Mouse (Mus musculus) testis, postnatal 14 days (tissue): ENCODE measurements around the gene Gm5152.
"Not testable (repeated sequence)": the region's sequence is repeated elsewhere in the genome, so short reads cannot be mapped to it uniquely, and the experiment has no call there.

Experiments used
- DNase-seq: peaks from one replicate; pipeline ENCODE4 v3.0.0; 2021; ENCODE audit warnings: low spot score

The Gm5152 gene

DNA sequence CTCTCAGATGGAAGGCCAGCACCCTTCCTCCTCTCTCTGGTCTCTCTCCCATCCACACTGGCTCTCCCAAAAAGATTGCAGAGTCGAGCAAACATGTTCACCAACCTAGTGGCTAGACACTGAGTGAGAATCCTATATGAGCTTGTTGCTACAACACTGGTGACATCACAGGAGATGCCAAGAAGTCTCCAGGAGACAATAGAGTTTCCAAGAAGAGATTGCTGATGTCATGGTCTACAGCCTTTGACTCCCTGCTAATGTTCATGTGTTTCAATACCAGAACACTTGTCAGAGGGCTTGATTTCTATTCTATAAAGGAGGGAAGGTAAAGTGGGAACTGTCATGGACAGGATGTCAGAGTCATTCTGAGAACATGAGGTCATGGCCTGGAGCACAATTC, at the start of gene Gm5152:
Gene Gm5152 (minus strand): TSS at position 101 of the 400 bp plus-strand sequence.
- not testable (repeated sequence) for DNase-seq

DNA sequence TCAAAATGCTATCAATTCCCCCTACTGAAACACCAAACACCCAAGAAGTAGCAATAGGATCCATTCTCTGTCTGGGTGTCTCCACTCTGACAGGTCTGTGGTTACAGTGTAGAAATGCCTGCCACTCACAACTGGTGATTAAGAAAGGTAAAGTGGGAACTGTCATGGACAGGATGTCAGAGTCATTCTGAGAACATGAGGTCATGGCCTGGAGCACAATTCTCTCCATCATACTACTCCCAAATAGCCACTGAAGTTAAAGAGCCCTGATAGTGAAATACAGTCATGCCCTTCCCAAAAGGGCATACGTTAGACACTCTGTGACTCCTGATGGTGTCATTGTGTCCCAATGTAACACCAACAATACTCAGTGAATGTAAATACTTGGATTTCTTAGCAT, 8.4 kb upstream of the Gm5152 start:
- not testable (repeated sequence) for DNase-seq

DNA sequence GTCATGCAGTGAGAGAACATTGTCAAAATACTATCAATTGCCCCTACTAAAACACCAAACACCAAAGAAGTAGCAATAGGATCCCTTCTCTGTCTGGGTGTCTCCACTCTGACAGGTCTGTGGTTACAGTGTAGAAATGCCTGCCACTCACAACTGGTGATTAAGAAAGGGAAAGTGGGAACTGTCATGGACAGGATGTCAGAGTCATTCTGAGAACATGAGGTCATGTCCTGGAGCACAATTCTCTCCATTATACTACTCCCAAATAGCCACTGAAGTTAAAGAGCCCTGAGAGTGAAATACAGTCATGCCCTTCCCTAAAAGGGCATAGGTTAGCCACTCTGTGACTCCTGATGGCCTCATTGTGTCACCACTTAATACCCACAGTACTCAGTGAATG, 556 bp downstream of the Gm5152 start:
- DNase-seq: not testable (repeated sequence)

DNA sequence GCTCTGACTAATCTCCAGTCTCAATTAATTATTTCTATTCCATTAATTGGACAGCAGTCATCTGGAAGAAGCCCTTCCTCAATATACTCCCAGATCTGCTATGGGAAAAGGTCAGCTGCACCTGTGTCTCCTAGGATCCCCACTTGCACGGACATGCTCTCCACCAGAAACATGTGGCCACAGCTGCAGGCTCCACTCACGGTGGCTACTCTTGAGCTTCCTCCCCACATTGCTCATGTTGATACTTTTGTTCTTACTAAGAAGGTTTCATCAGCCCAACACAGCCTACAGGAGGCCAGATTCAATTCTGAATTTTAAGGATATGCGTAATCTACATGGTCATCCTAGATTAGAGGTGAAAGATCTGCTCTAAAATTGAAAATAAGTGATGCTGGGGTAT, 5.9 kb downstream of the Gm5152 start:
- DNase-seq: not testable (repeated sequence)

DNA sequence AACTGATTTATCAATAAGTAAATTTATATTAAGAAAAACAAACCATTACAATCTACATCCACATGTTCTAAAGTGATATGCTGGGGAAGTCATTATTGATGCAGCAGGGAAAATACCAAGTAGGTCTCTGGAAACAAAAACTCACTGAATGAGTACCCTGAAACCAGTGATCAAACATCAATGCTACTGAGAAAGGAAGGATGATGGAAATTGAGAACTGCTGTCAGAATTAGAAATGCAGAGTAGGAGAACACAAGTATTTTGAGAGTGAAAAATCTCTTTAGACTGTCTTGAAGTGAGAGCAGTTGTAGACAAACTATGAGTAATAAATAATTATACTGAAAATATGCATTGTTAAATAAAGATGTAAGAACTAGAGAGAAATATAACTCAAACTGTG, 26.0 kb downstream of the Gm5152 start:
- DNase-seq: no peak

DNA sequence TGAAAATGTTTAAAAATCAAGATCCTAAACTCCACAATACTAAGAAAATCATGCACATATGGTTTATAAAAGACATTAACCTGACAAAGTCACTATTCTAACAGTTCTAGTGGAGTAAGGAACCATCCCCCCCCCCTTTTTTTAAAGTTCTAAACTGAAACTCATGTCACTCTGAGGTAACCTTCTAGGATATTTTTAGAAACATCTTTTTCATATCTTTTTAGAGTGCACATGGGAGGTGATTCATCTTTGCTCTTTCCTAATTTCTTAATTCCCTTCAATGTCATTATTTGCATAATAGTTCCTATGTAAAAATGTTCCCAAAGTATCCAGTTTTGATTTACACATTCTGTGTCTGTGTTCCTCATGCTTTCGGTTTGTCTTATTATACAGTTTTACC, 43.3 kb downstream of the Gm5152 start:
- DNase-seq: no peak

DNA sequence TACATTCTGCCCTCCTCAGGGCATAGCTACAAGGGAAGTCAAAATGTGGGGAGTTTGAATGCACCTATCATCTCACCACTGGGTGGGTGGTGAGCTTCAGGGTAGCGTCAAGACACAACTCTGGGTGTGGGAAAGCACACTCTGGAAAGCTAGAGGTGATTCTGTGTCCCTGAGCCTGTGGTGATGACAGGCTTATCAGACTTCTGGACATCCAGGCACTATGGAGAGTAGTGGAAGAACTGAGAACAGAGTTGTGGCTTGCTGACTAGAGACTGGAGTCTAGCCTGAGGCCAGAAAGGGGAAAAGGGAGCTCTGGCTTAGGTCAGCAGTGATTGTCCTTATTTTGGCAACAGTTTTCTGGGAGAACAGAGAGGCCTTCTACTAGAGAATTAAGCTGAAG, 49.4 kb downstream of the Gm5152 start:
- DNase-seq: no peak
